Mouse (Mus musculus) ES-Bruce4 (cell line): ENCODE results near the gene Trib2. TPM values are rescaled to one million over a fixed set of nuclear protein-coding genes. Genes with fewer than 3 reads are reported as not detected.

Experiments
- H3K27ac ChIP-seq: 2 replicates; pipeline ENCODE4 v1.5.1; 2012; ENCODE audit warnings: low read length, inconsistent platforms; ENCODE audit not compliant: insufficient read depth
- H3K27me3 ChIP-seq: 2 replicates; pipeline ENCODE4 v1.6.1; 2012; ENCODE audit warnings: mild to moderate bottlenecking, low read length, inconsistent platforms; ENCODE audit not compliant: control insufficient read depth, poor library complexity, insufficient read depth, severe bottlenecking
- H3K36me3 ChIP-seq: 2 replicates; pipeline ENCODE4 v1.6.1; 2012; ENCODE audit warnings: inconsistent platforms, mild to moderate bottlenecking, low read length, moderate library complexity; ENCODE audit not compliant: control insufficient read depth, poor library complexity, insufficient read depth, severe bottlenecking
- H3K4me1 ChIP-seq: one replicate; pipeline ENCODE4 v1.8.1; 2011; ENCODE audit warnings: low read length; ENCODE audit not compliant: control insufficient read depth, insufficient read depth
- H3K4me3 ChIP-seq: 2 replicates; pipeline ENCODE4 v1.5.1; 2011; ENCODE audit warnings: low read depth, mild to moderate bottlenecking, low read length
- H3K9ac ChIP-seq: 2 replicates; pipeline ENCODE4 v1.6.1; 2012; ENCODE audit warnings: low read depth, mild to moderate bottlenecking, inconsistent platforms; ENCODE audit not compliant: poor library complexity, severe bottlenecking
- H3K9me3 ChIP-seq: replicated peaks from 2 replicates; pipeline ENCODE4 v1.6.1; 2012; ENCODE audit warnings: mild to moderate bottlenecking, low read length, inconsistent platforms; ENCODE audit not compliant: control insufficient read depth, poor library complexity, insufficient read depth, severe bottlenecking
- CTCF ChIP-seq: IDR thresholded peaks from one replicate; pipeline ENCODE4 v1.8.1; 2011; ENCODE audit warnings: low read depth, low read length
- EP300 ChIP-seq: IDR thresholded peaks from 2 replicates; pipeline ENCODE4 v1.6.1; 2011; ENCODE audit warnings: low read depth, low read length; ENCODE audit not compliant: insufficient read depth
- POLR2A ChIP-seq: IDR thresholded peaks from one replicate; pipeline ENCODE4 v1.8.1; 2011; ENCODE audit warnings: low read length; ENCODE audit not compliant: insufficient read depth
- polyA plus RNA-seq: library from polyadenylated mRNA; stranded (reverse); fragments of >200 nt; gene quantifications from 2 replicates; pipeline ENCODE4 v1.2.4, GENCODE M21; 2011; ENCODE audit warnings: low read depth; ENCODE audit not compliant: missing spikeins, insufficient read depth, insufficient read length

Trib2 gene
- polyA plus RNA-seq, 1 experiment = 8.6 TPM

DNA sequence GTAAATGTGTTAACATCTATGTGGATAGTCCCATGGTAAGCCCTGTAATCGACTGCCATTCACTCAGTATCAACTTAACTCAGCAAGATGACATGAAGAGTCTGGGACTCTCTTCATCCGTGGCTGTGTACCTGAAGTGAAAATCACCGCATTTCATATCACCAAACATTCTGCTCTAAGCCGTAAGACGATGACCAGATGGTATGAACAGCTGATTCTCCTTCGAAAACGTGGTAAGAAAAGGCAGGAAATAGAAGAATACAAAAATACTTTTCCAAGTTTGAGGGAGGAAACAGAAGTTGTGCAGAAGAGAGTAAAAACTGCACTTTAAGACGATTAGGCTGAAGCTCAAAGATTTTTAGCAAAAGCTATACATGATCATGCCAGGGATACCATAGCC, 59.4 kb downstream of the Trib2 start:
- H3K9me3 ChIP-seq = no peaks in the 10 kb centered on the region
- H3K27ac ChIP-seq = no peak overlapping the region
- H3K27me3 ChIP-seq = no peaks in the 10 kb centered on the region
- no peak overlapping the region for H3K4me3 ChIP-seq
- H3K36me3 ChIP-seq = no peaks in the 10 kb centered on the region
- TF ChIP-seq CTCF (no peak), POLR2A (no peak), EP300 (no peak)
- H3K4me1 ChIP-seq = no peaks in the 10 kb centered on the region
- no peak overlapping the region for H3K9ac ChIP-seq

DNA sequence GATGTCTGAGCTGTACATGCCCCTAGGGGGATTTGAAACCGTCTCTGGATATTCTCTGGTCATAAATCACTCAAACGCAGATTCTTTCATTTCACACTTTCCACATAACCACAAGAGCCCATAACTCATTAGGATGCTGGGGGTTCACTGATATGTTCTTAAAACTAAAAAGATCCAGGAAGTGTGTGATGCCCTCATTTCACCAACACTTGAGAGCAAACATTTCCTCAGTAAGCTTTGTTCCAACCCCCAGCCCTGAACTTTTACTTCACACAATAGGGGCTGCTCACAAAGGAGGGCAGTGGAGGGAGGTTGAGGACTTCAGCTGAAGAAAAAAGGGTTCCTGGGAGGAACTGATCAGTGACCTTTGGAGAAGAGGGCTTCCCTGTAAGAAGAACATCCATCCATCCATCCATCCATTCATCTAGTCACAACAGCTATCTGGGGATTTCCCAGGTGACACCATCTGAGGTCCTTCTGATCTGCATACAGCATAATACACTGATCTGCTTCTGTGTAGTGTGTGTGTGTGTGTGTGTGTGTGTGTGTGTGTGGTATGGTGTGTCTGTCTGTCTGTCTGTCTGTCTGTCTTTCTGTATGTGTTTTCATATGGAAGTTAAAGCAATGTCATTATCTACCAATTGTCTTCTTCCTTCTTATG, 61.6 kb downstream of the Trib2 start:
- Histone ChIP-seq H3K9ac (no peak overlapping the region), H3K9me3 (no peaks in the 10 kb centered on the region), H3K27me3 (no peaks in the 10 kb centered on the region), H3K36me3 (no peaks in the 10 kb centered on the region), H3K4me3 (no peak overlapping the region), H3K27ac (no peak overlapping the region), H3K4me1 (no peaks in the 10 kb centered on the region)
- TF ChIP-seq CTCF (no peak), POLR2A (no peak), EP300 (no peak)

GRCm38 (mm10) chr12:15754602-15755001, 62.1 kb downstream of the Trib2 start:
- Histone ChIP-seq H3K9ac (no peak overlapping the region), H3K27me3 (no peaks in the 10 kb centered on the region), H3K36me3 (no peaks in the 10 kb centered on the region), H3K4me3 (no peak overlapping the region), H3K4me1 (no peaks in the 10 kb centered on the region), H3K9me3 (no peaks in the 10 kb centered on the region), H3K27ac (no peak overlapping the region)
- no peak for TF ChIP-seq POLR2A
- TF ChIP-seq EP300 = no peak
- no peak for TF ChIP-seq CTCF

GRCm38 (mm10) chr12:15749646-15750195, 67.0 kb downstream of the Trib2 start:
- Histone ChIP-seq H3K4me1 (no peaks in the 10 kb centered on the region), H3K9me3 (no peaks in the 10 kb centered on the region), H3K4me3 (no peak overlapping the region), H3K27ac (no peak overlapping the region), H3K36me3 (no peaks in the 10 kb centered on the region), H3K9ac (no peak overlapping the region), H3K27me3 (no peaks in the 10 kb centered on the region)
- no peak for TF ChIP-seq POLR2A
- no peak for TF ChIP-seq EP300
- TF ChIP-seq CTCF = no peak

DNA sequence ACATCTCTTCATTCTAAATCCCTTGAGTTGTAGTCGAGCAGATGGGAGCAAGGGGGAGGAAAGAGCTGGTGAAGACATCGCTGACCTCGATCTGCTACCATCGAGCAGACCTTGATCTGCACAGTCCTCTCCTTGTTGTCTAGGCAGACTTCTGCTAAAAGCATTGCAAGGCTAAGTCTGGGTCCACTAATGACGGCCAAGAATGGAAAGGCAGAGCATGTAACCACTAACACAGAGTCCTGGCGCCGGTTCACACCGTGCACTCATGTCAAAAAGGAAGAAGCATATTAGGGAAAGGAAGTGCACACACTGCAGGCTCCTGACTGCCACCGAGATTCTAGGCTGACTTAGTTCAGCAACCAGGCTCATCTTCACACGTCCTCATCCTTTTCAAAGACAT, 71.0 kb downstream of the Trib2 start:
- Histone ChIP-seq H3K27me3 (no peaks in the 10 kb centered on the region), H3K9ac (no peak overlapping the region), H3K4me1 (no peaks in the 10 kb centered on the region), H3K36me3 (no peaks in the 10 kb centered on the region), H3K9me3 (no peaks in the 10 kb centered on the region), H3K4me3 (no peak overlapping the region), H3K27ac (no peak overlapping the region)
- TF ChIP-seq POLR2A (no peak), EP300 (no peak), CTCF (no peak)
